Mouse (Mus musculus) forebrain, embryonic 11.5 days (tissue): ENCODE results near the gene Mreg. TPM values are rescaled to one million over a fixed set of nuclear protein-coding genes. Genes with fewer than 3 reads are reported as not detected.
A peak's percentile ranks its signal among the peaks of the same experiment; 100 is the strongest.

Source experiments
- ATAC-seq: fragments of 200-750 bp; cut with Nextera tagmentation; replicated peaks from 2 replicates; pipeline ENCODE4 v1.8.0; 2017; ENCODE audit warnings: moderate TSS enrichment; ENCODE audit not compliant: low FRiP score
- DNase-seq: peaks from one replicate; pipeline ENCODE4 v3.0.0-alpha.2; 2017; ENCODE audit warnings: low spot score
- H3K27ac ChIP-seq: fragments of 300-500 bp; sonication (generic); 2 replicates; pipeline ENCODE4 v1.5.1; 2014; ENCODE audit warnings: low read depth, low read length
- H3K27me3 ChIP-seq: fragments of 300-500 bp; sonication (generic); 2 replicates; pipeline ENCODE4 v1.6.1; 2014; ENCODE audit warnings: mild to moderate bottlenecking, low read length, mixed read lengths; ENCODE audit not compliant: control insufficient read depth, insufficient read depth
- H3K36me3 ChIP-seq: fragments of 300-500 bp; sonication (generic); 2 replicates; pipeline ENCODE4 v1.6.1; 2014; ENCODE audit warnings: mild to moderate bottlenecking, low read length, moderate library complexity, mixed read lengths; ENCODE audit not compliant: control insufficient read depth, insufficient read depth
- H3K4me1 ChIP-seq: fragments of 300-500 bp; sonication (generic); replicated peaks from 2 replicates; pipeline ENCODE4 v1.6.1; 2014; ENCODE audit warnings: low read length, mixed read lengths; ENCODE audit not compliant: control insufficient read depth, insufficient read depth
- H3K4me2 ChIP-seq: fragments of 300-500 bp; sonication (generic); 2 replicates; pipeline ENCODE4 v1.6.1; 2014; ENCODE audit warnings: low read depth, mild to moderate bottlenecking, low read length, moderate library complexity, mixed read lengths; ENCODE audit not compliant: severe bottlenecking
- H3K4me3 ChIP-seq: fragments of 300-500 bp; sonication (generic); 2 replicates; pipeline ENCODE4 v1.5.1; 2014; ENCODE audit warnings: low read depth, low read length
- H3K9ac ChIP-seq: fragments of 300-500 bp; sonication (generic); 2 replicates; pipeline ENCODE4 v1.6.1; 2014; ENCODE audit warnings: low read length
- H3K9me3 ChIP-seq: fragments of 300-500 bp; sonication (generic); 2 replicates; pipeline ENCODE4 v1.6.1; 2016; ENCODE audit warnings: low read length, mixed read lengths; ENCODE audit not compliant: control insufficient read depth
- WGBS: fragments of 180-500 bp; shearing (Covaris S2); extraction: QIAGEN DNeasy Blood & Tissue Kit; methylation state at CpG from one replicate; pipeline ENCODE4 v1.1.7; 2014; 5-methylcytosine and 5-hydroxymethylcytosine counted together
- polyA plus RNA-seq: library from polyadenylated mRNA; unstranded; fragments of >200 nt; fragmentation: Nextera tagmentation; extraction: Ambion mirVana; gene quantifications from 2 replicates; pipeline ENCODE4 v1.2.1, GENCODE M21; 2014

Mreg gene
- polyA plus RNA-seq, 1 experiment from 2014 or later = 3.3 TPM

GRCm38 (mm10) chr1:72145041-72145440 is 67.1 kb downstream of the Mreg start:
- DNase-seq = no peak
- H3K4me2 ChIP-seq = no peak overlapping the region
- no peak overlapping the region for H3K9ac ChIP-seq
- no peak overlapping the region for H3K27ac ChIP-seq
- no peaks in the 10 kb centered on the region for H3K27me3 ChIP-seq
- no peak for ATAC-seq
- H3K4me1 ChIP-seq = no peaks in the 10 kb centered on the region
- no peak overlapping the region for H3K4me3 ChIP-seq
- H3K9me3 ChIP-seq = no peaks in the 10 kb centered on the region
- no peaks in the 10 kb centered on the region for H3K36me3 ChIP-seq

GRCm38 (mm10) chr1:72144426-72144825 is 67.7 kb downstream of the Mreg start:
- no peak for ATAC-seq
- 91% methylated on average over 4 of the region's 4 CpGs for WGBS

GRCm38 (mm10) chr1:72141893-72142480 is 70.1 kb downstream of the Mreg start:
- Histone ChIP-seq H3K36me3 (no peaks in the 10 kb centered on the region), H3K9me3 (no peaks in the 10 kb centered on the region), H3K27ac (no peak overlapping the region), H3K4me2 (peak overlapping the region; percentile 35; the same call in 1 of the 2 replicates), H3K4me1 (no peaks in the 10 kb centered on the region), H3K9ac (0 out of 2 replicates have a peak overlapping the region, but pooled peaks have one; percentile 17), H3K27me3 (no peaks in the 10 kb centered on the region), H3K4me3 (no peak overlapping the region)
- 5% methylated on average over 11 of the region's 11 CpGs for WGBS
- DNase-seq = peak; percentile 85
- peak; percentile 77 for ATAC-seq

More at GRCm38 (mm10) chr1:72144426-72144825, 67.7 kb downstream of the Mreg start:
- Histone ChIP-seq H3K4me1 (no peaks in the 10 kb centered on the region), H3K9me3 (no peaks in the 10 kb centered on the region), H3K27ac (no peak overlapping the region), H3K27me3 (no peaks in the 10 kb centered on the region), H3K4me3 (no peak overlapping the region), H3K4me2 (no peak overlapping the region), H3K9ac (no peak overlapping the region), H3K36me3 (no peaks in the 10 kb centered on the region)
- DNase-seq = no peak

- DNase-seq (no peak), ATAC-seq (no peak)
- no peaks in the 10 kb centered on the region for H3K9me3 ChIP-seq
- H3K4me3 ChIP-seq = no peak overlapping the region
- no peak overlapping the region for H3K4me2 ChIP-seq
- no peaks in the 10 kb centered on the region for H3K27me3 ChIP-seq
- H3K9ac ChIP-seq = no peak overlapping the region
- no peak overlapping the region for H3K27ac ChIP-seq
- WGBS = 93% methylated on average over 10 of the region's 10 CpGs
- H3K4me1 ChIP-seq = no peaks in the 10 kb centered on the region
- no peaks in the 10 kb centered on the region for H3K36me3 ChIP-seq
Observed at GRCm38 (mm10) chr1:72136101-72136500, 76.0 kb downstream of the Mreg start.

- no peak overlapping the region for H3K9ac ChIP-seq
- H3K9me3 ChIP-seq = no peaks in the 10 kb centered on the region
- no peak overlapping the region for H3K27ac ChIP-seq
- no peak overlapping the region for H3K4me3 ChIP-seq
- H3K4me1 ChIP-seq = no peaks in the 10 kb centered on the region
- H3K36me3 ChIP-seq = no peaks in the 10 kb centered on the region
- 41% methylated on average over 1 of the region's 1 CpGs for WGBS
- no peak for DNase-seq
- ATAC-seq = no peak
- H3K4me2 ChIP-seq = no peak overlapping the region
- no peaks in the 10 kb centered on the region for H3K27me3 ChIP-seq
Observed at GRCm38 (mm10) chr1:72134534-72134933, 77.6 kb downstream of the Mreg start.

- 39% methylated on average over 23 of the region's 23 CpGs for WGBS
- Histone ChIP-seq H3K4me3 (no peak overlapping the region), H3K4me2 (no peak overlapping the region), H3K27ac (no peak overlapping the region), H3K9ac (no peak overlapping the region), H3K27me3 (no peaks in the 10 kb centered on the region), H3K4me1 (no peaks in the 10 kb centered on the region), H3K36me3 (no peaks in the 10 kb centered on the region), H3K9me3 (no peaks in the 10 kb centered on the region)
- ATAC-seq (peak; percentile 61; the same call in 1 of the 2 replicates), DNase-seq (peak; percentile 93)
Observed at GRCm38 (mm10) chr1:72123434-72124297, 88.4 kb downstream of the Mreg start.

GRCm38 (mm10) chr1:72121608-72122185 is 90.4 kb downstream of the Mreg start:
- WGBS = 89% methylated on average over 17 of the region's 17 CpGs
- Histone ChIP-seq H3K4me1 (no peaks in the 10 kb centered on the region), H3K27me3 (no peaks in the 10 kb centered on the region), H3K9ac (no peak overlapping the region), H3K36me3 (no peaks in the 10 kb centered on the region), H3K4me2 (no peak overlapping the region), H3K9me3 (no peaks in the 10 kb centered on the region), H3K27ac (no peak overlapping the region), H3K4me3 (no peak overlapping the region)
- DNase-seq = no peak
- no peak for ATAC-seq

GRCm38 (mm10) chr1:72119981-72120380 is 92.1 kb downstream of the Mreg start:
- DNase-seq (no peak), ATAC-seq (no peak)
- no peaks in the 10 kb centered on the region for H3K36me3 ChIP-seq
- no peaks in the 10 kb centered on the region for H3K27me3 ChIP-seq
- H3K9me3 ChIP-seq = no peaks in the 10 kb centered on the region
- no peak overlapping the region for H3K27ac ChIP-seq
- no peak overlapping the region for H3K4me3 ChIP-seq
- H3K9ac ChIP-seq = no peak overlapping the region
- WGBS = 70% methylated on average over 4 of the region's 4 CpGs
- H3K4me1 ChIP-seq = no peaks in the 10 kb centered on the region
- no peak overlapping the region for H3K4me2 ChIP-seq
